Mouse (Mus musculus) embryo, embryonic 11 days (tissue): ENCODE data around the gene Atf6.

ENCODE experiments used
- DNase-seq: peaks from one replicate; pipeline ENCODE4 v3.0.0-alpha.2; 2015

The Atf6 gene

GRCm38 (mm10) chr1:170702263-170702662, 165.3 kb downstream of the Atf6 start:
- DNase-seq: no peak

- DNase-seq: no peak
Observed at GRCm38 (mm10) chr1:170701582-170701981, 166.0 kb downstream of the Atf6 start.

GRCm38 (mm10) chr1:170701178-170701577, 166.4 kb downstream of the Atf6 start:
- DNase-seq: peak; percentile 25

GRCm38 (mm10) chr1:170700496-170701027, 167.0 kb downstream of the Atf6 start:
- no peak for DNase-seq

GRCm38 (mm10) chr1:170699553-170699952, 168.0 kb downstream of the Atf6 start:
- no peak for DNase-seq

GRCm38 (mm10) chr1:170698771-170699170, 168.8 kb downstream of the Atf6 start:
- no peak for DNase-seq

- DNase-seq: peak; percentile 13
Observed at GRCm38 (mm10) chr1:170697771-170698356, 169.7 kb downstream of the Atf6 start.

- DNase-seq: no peak
Observed at GRCm38 (mm10) chr1:170696996-170697395, 170.6 kb downstream of the Atf6 start.

- no peak for DNase-seq
Observed at GRCm38 (mm10) chr1:170695326-170695725, 172.2 kb downstream of the Atf6 start.

GRCm38 (mm10) chr1:170694821-170695291, 172.7 kb downstream of the Atf6 start:
- no peak for DNase-seq

GRCm38 (mm10) chr1:170691301-170691700, 176.3 kb downstream of the Atf6 start:
- DNase-seq: no peak

- DNase-seq: no peak
Observed at GRCm38 (mm10) chr1:170689773-170690172, 177.8 kb downstream of the Atf6 start.

- DNase-seq: no peak
Observed at GRCm38 (mm10) chr1:170683863-170684262, 183.7 kb downstream of the Atf6 start.

GRCm38 (mm10) chr1:170679624-170680023, 187.9 kb downstream of the Atf6 start:
- DNase-seq: no peak

- no peak for DNase-seq
Observed at GRCm38 (mm10) chr1:170678861-170679260, 188.7 kb downstream of the Atf6 start.

GRCm38 (mm10) chr1:170677681-170678080, 189.9 kb downstream of the Atf6 start:
- no peak for DNase-seq

GRCm38 (mm10) chr1:170674184-170674775, 193.3 kb downstream of the Atf6 start:
- DNase-seq: no peak

- no peak for DNase-seq
Observed at GRCm38 (mm10) chr1:170665200-170665599, 202.4 kb downstream of the Atf6 start.

GRCm38 (mm10) chr1:170664620-170665185, 202.9 kb downstream of the Atf6 start:
- DNase-seq: no peak

- no peak for DNase-seq
Observed at GRCm38 (mm10) chr1:170659260-170659659, 208.3 kb downstream of the Atf6 start.

- peak; percentile 30 for DNase-seq
Observed at GRCm38 (mm10) chr1:170657643-170658314, 209.8 kb downstream of the Atf6 start.

- no peak for DNase-seq
Observed at GRCm38 (mm10) chr1:170657228-170657521, 210.4 kb downstream of the Atf6 start.

- no peak for DNase-seq
Observed at GRCm38 (mm10) chr1:170656518-170657227, 210.9 kb downstream of the Atf6 start.
